Mouse (Mus musculus): ENCODE measurements at regions not wholly inside any gene's neighbourhood (a gene's known extent, or its start where the extent isn't known, plus 50 kb on each side); places are given as distances from the start of the nearest gene placed in this dataset.
A peak's percentile ranks its signal among the peaks of the same experiment; 100 is the strongest.

GRCm38 (mm10) chr4:125354742-125355141 lies 135.8 kb upstream of the Grik3 start:
- DNase-seq (ENCODE audit: low spot score in 2 of 2), result no peak

GRCm38 (mm10) chr4:125350056-125350455 lies 140.4 kb upstream of the Grik3 start:
- no peak for DNase-seq (ENCODE audit: low spot score in 2 of 2)

- no peak for DNase-seq (ENCODE audit: low spot score in 2 of 2)
Observed at GRCm38 (mm10) chr4:125339056-125339455, 151.4 kb upstream of the Grik3 start.

GRCm38 (mm10) chr4:125328806-125329205 lies 161.7 kb upstream of the Grik3 start:
- no peak for DNase-seq (ENCODE audit: low spot score in 2 of 2)

GRCm38 (mm10) chr4:125324495-125324894 lies 166.0 kb upstream of the Grik3 start:
- no peak for DNase-seq (ENCODE audit: low spot score in 2 of 2)

- no peak for DNase-seq (ENCODE audit: low spot score in 2 of 2)
Observed at GRCm38 (mm10) chr4:125319343-125319742, 171.2 kb upstream of the Grik3 start.

GRCm38 (mm10) chr4:125318293-125318692 lies 172.2 kb upstream of the Grik3 start:
- DNase-seq (ENCODE audit: low spot score in 2 of 2), result no peak

GRCm38 (mm10) chr4:125316876-125317275 lies 173.6 kb upstream of the Grik3 start:
- DNase-seq (ENCODE audit: low spot score in 2 of 2), result no peak

- peak; percentile 59 to 68 for DNase-seq (ENCODE audit: low spot score in 2 of 2)
Observed at GRCm38 (mm10) chr4:125315818-125316217, 174.7 kb upstream of the Grik3 start.

GRCm38 (mm10) chr4:125313892-125314291 lies 176.6 kb upstream of the Grik3 start:
- DNase-seq (ENCODE audit: low spot score in 2 of 2), result no peak

- DNase-seq (ENCODE audit: low spot score in 2 of 2), result no peak
Observed at GRCm38 (mm10) chr4:125313252-125313651, 177.2 kb upstream of the Grik3 start.

- no peak for DNase-seq (ENCODE audit: low spot score in 2 of 2)
Observed at GRCm38 (mm10) chr4:125308171-125308570, 180.5 kb upstream of the Zc3h12a start.

- DNase-seq (ENCODE audit: low spot score in 2 of 2), result no peak
Observed at GRCm38 (mm10) chr4:125305766-125306165, 178.1 kb upstream of the Zc3h12a start.

- no peak for DNase-seq (ENCODE audit: low spot score in 2 of 2)
Observed at GRCm38 (mm10) chr4:125302660-125303059, 175.0 kb upstream of the Zc3h12a start.

- no peak for DNase-seq (ENCODE audit: low spot score in 2 of 2)
Observed at GRCm38 (mm10) chr4:125300503-125301457, 173.1 kb upstream of the Zc3h12a start.

- DNase-seq (ENCODE audit: low spot score in 2 of 2), result no peak
Observed at GRCm38 (mm10) chr4:125290761-125291160, 163.1 kb upstream of the Zc3h12a start.

- DNase-seq (ENCODE audit: low spot score in 2 of 2), result no peak
Observed at GRCm38 (mm10) chr4:125289709-125290108, 162.1 kb upstream of the Zc3h12a start.

GRCm38 (mm10) chr4:125289031-125289449 lies 161.4 kb upstream of the Zc3h12a start:
- peak; percentile 44 to 45 for DNase-seq (ENCODE audit: low spot score in 2 of 2)

GRCm38 (mm10) chr4:125282974-125283319 lies 155.3 kb upstream of the Zc3h12a start:
- DNase-seq (ENCODE audit: low spot score in 2 of 2), result no peak

- DNase-seq (ENCODE audit: low spot score in 2 of 2), result peak; percentile 65 to 74
Observed at GRCm38 (mm10) chr4:125282154-125282973, 154.7 kb upstream of the Zc3h12a start.

- DNase-seq (ENCODE audit: low spot score in 2 of 2), result no peak
Observed at GRCm38 (mm10) chr4:125279165-125279564, 151.5 kb upstream of the Zc3h12a start.

GRCm38 (mm10) chr4:125276861-125277260 lies 149.2 kb upstream of the Zc3h12a start:
- DNase-seq (ENCODE audit: low spot score in 2 of 2), result no peak

Measured in layer of hippocampus, adult 8-10 months (tissue).